Mouse (Mus musculus) forebrain, embryonic 14.5 days (tissue): ENCODE data around the gene Otub2. TPM values are rescaled to one million over a fixed set of nuclear protein-coding genes. Genes with fewer than 3 reads are reported as not detected.

Experiments used
- ATAC-seq: fragments of 200-750 bp; cut with Nextera tagmentation; 2 replicates; pipeline ENCODE4 v1.8.0; 2017; ENCODE audit warnings: mild to moderate bottlenecking, moderate library complexity
- DNase-seq: peaks from one replicate; pipeline ENCODE4 v3.0.0-alpha.2; 2015; ENCODE audit warnings: low spot score
- H3K27ac ChIP-seq: fragments of 300-500 bp; sonication (generic); 2 replicates; pipeline ENCODE4 v1.5.1; 2014; ENCODE audit warnings: low read depth, mild to moderate bottlenecking, control low read depth, low read length, moderate library complexity
- H3K27me3 ChIP-seq: fragments of 300-500 bp; sonication (generic); replicated peaks from 2 replicates; pipeline ENCODE4 v1.6.1; 2014; ENCODE audit warnings: low read length, control low read depth, mixed read lengths; ENCODE audit not compliant: control insufficient read depth, insufficient read depth
- H3K36me3 ChIP-seq: fragments of 300-500 bp; sonication (generic); 2 replicates; pipeline ENCODE4 v1.6.1; 2014; ENCODE audit warnings: low read length, control low read depth; ENCODE audit not compliant: control insufficient read depth, insufficient read depth
- H3K4me1 ChIP-seq: fragments of 300-500 bp; sonication (generic); 2 replicates; pipeline ENCODE4 v1.6.1; 2014; ENCODE audit warnings: antibody characterized with exemption, low read length, control low read depth; ENCODE audit not compliant: control insufficient read depth, insufficient read depth
- H3K4me2 ChIP-seq: fragments of 300-500 bp; sonication (generic); 2 replicates; pipeline ENCODE4 v1.6.1; 2014; ENCODE audit warnings: mild to moderate bottlenecking, control low read depth, low read length
- H3K4me3 ChIP-seq: fragments of 300-500 bp; sonication (generic); 2 replicates; pipeline ENCODE4 v1.5.1; 2014; ENCODE audit warnings: low read depth, low read length, control low read depth
- H3K9ac ChIP-seq: fragments of 300-500 bp; sonication (generic); 2 replicates; pipeline ENCODE4 v1.6.1; 2014; ENCODE audit warnings: mild to moderate bottlenecking, low read length, control low read depth, moderate library complexity
- H3K9me3 ChIP-seq: fragments of 300-500 bp; sonication (generic); replicated peaks from 2 replicates; pipeline ENCODE4 v1.6.1; 2016; ENCODE audit warnings: low read length, control low read depth, mixed read lengths; ENCODE audit not compliant: control insufficient read depth
- WGBS: fragments of 180-500 bp; shearing (Covaris S2); extraction: QIAGEN DNeasy Blood & Tissue Kit; methylation state at CpG from one replicate; pipeline ENCODE4 v1.1.7; 2014; 5-methylcytosine and 5-hydroxymethylcytosine counted together
- polyA plus RNA-seq: library from polyadenylated mRNA; unstranded; fragments of >200 nt; fragmentation: Nextera tagmentation; extraction: Ambion mirVana; gene quantifications from 2 replicates; pipeline ENCODE4 v1.2.1, GENCODE M21; 2014

Gene Otub2
- polyA plus RNA-seq, 1 experiment from 2014 or later, result 20.8 TPM

- peak; percentile 87 for ATAC-seq
- H3K9me3 ChIP-seq, result no peaks in the 10 kb centered on the region
- H3K9ac ChIP-seq, result no peak overlapping the region
- no peaks in the 10 kb centered on the region for H3K4me1 ChIP-seq
- H3K4me3 ChIP-seq, result no peak overlapping the region
- peak; percentile 83 for DNase-seq
- no peaks in the 10 kb centered on the region for H3K27me3 ChIP-seq
- no peak overlapping the region for H3K27ac ChIP-seq
- no peaks in the 10 kb centered on the region for H3K36me3 ChIP-seq
- H3K4me2 ChIP-seq, result 0 out of 2 replicates have a peak overlapping the region, but pooled peaks have one; percentile 12
- WGBS, result 23% methylated on average over 18 of the region's 18 CpGs
Measured at GRCm38 (mm10) chr12:103367620-103368325, 20.7 kb upstream of the Otub2 start.

- Histone ChIP-seq H3K27ac (no peak overlapping the region), H3K36me3 (no peaks in the 10 kb centered on the region), H3K9ac (no peak overlapping the region), H3K27me3 (no peaks in the 10 kb centered on the region), H3K4me3 (no peak overlapping the region), H3K4me1 (no peaks in the 10 kb centered on the region), H3K4me2 (no peak overlapping the region), H3K9me3 (no peaks in the 10 kb centered on the region)
- WGBS, result 84% methylated on average over 7 of the region's 7 CpGs
- no peak for DNase-seq
- ATAC-seq, result no peak
Measured at GRCm38 (mm10) chr12:103368326-103368669, 20.2 kb upstream of the Otub2 start.

DNA sequence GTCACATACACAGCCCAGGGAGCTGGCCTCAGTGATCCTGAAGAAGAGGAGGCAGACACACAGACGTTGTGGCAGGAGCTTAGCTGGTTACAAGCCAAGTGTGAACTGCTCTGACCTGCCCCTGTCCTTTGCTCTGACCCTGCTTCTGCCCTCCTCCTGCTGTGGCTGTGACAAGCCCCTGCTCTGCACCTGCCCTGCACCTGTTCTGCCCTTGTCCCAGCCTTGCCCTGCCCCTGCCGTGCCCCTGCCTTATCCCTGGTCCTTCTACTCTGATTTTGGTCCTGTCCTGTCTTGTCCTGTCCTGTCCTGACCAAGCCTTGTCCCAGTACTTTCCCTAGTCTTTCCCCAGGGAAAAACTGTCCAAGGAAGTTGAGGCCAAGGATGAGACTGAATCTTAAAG is 19.7 kb upstream of the Otub2 start:
- Histone ChIP-seq H3K36me3 (no peaks in the 10 kb centered on the region), H3K4me2 (no peak overlapping the region), H3K9ac (no peak overlapping the region), H3K9me3 (no peaks in the 10 kb centered on the region), H3K4me1 (no peaks in the 10 kb centered on the region), H3K27ac (no peak overlapping the region), H3K4me3 (no peak overlapping the region), H3K27me3 (no peaks in the 10 kb centered on the region)
- ATAC-seq, result no peak
- 67% methylated on average over 2 of the region's 2 CpGs for WGBS
- no peak for DNase-seq

DNA sequence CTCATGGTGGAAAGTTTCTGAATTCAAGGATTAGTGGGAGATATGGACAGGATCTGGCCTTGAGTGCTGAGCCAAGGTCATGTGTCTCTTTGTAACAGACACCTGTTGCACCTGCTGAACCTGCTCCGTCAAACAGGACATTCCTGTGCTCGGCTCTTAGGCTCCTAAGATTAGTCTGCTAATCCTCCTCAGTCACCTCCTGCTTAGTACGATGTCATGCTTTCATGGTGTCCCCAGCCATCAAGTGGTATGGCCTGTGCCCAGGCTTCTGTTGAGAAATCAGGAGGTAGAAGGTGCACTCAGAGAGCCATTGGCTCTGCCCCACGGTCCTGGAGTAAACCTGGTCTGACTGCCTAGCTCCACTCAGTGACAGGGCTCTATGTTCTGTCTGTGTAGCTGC is 17.6 kb upstream of the Otub2 start:
- no peak overlapping the region for H3K4me3 ChIP-seq
- H3K9me3 ChIP-seq, result no peaks in the 10 kb centered on the region

GRCm38 (mm10) chr12:103371711-103372110 is 16.8 kb upstream of the Otub2 start:
- ATAC-seq, result no peak
- Histone ChIP-seq H3K4me3 (no peak overlapping the region), H3K4me2 (no peak overlapping the region), H3K4me1 (no peaks in the 10 kb centered on the region), H3K36me3 (no peaks in the 10 kb centered on the region), H3K27ac (no peak overlapping the region), H3K27me3 (no peaks in the 10 kb centered on the region), H3K9me3 (no peaks in the 10 kb centered on the region), H3K9ac (no peak overlapping the region)
- DNase-seq, result peak; percentile 58
- 25% methylated on average over 6 of the region's 6 CpGs for WGBS

More for the DNA sequence above, 17.6 kb upstream of the Otub2 start:
- H3K9ac ChIP-seq, result no peak overlapping the region
- no peaks in the 10 kb centered on the region for H3K36me3 ChIP-seq
- ATAC-seq (no peak), DNase-seq (no peak)
- WGBS, result 89% methylated on average over 4 of the region's 4 CpGs
- H3K4me2 ChIP-seq, result no peak overlapping the region
- no peaks in the 10 kb centered on the region for H3K4me1 ChIP-seq
- no peak overlapping the region for H3K27ac ChIP-seq
- no peaks in the 10 kb centered on the region for H3K27me3 ChIP-seq

DNA sequence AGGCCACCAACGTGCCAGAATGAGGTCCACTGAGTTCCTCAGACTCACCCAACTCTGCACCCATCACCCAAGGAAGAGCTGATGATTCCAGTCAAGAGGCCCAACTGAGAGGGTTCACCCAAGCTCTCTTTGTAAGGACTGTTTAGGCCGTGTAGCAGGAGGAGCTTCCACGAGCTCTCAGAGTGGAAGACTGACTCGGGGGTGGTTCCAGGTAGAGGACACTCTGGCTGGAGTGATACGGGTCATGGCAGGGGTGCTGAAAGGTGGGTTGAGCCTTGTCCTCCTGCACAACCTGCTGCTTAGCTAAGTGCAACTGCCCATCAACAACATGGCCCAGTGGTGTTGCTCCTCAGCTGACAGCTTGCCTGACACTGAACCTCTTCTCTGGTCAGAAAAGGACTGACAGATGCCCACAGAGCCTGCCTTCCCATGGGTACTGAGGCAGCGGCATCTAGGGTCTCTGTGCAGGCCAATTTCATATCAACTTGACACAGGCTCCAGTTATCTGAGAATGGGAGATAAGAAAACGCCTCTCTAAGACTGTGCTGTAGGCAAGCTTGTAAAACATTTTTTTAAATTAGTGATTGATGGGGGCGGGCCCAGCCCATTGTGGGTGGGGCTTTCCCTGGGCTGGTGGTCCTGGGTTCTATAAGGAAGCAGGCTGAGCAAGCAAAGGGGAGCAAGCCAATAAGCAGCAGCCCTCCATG is 14.8 kb upstream of the Otub2 start:
- ATAC-seq (no peak), DNase-seq (no peak)
- no peak overlapping the region for H3K9ac ChIP-seq
- H3K36me3 ChIP-seq, result no peaks in the 10 kb centered on the region
- 80% methylated on average over 8 of the region's 8 CpGs for WGBS
- H3K9me3 ChIP-seq, result no peaks in the 10 kb centered on the region
- H3K4me3 ChIP-seq, result no peak overlapping the region
- H3K4me1 ChIP-seq, result no peaks in the 10 kb centered on the region
- H3K4me2 ChIP-seq, result no peak overlapping the region
- H3K27ac ChIP-seq, result no peak overlapping the region
- no peaks in the 10 kb centered on the region for H3K27me3 ChIP-seq

GRCm38 (mm10) chr12:103376124-103376523 is 12.4 kb upstream of the Otub2 start:
- ATAC-seq (peak; percentile 74), DNase-seq (peak; percentile 78)
- Histone ChIP-seq H3K4me1 (no peaks in the 10 kb centered on the region), H3K27me3 (no peaks in the 10 kb centered on the region), H3K4me2 (no peak overlapping the region), H3K36me3 (no peaks in the 10 kb centered on the region), H3K9ac (no peak overlapping the region), H3K4me3 (no peak overlapping the region), H3K27ac (peak overlapping the region; percentile 34), H3K9me3 (no peaks in the 10 kb centered on the region)
- 56% methylated on average over 5 of the region's 5 CpGs for WGBS

DNA sequence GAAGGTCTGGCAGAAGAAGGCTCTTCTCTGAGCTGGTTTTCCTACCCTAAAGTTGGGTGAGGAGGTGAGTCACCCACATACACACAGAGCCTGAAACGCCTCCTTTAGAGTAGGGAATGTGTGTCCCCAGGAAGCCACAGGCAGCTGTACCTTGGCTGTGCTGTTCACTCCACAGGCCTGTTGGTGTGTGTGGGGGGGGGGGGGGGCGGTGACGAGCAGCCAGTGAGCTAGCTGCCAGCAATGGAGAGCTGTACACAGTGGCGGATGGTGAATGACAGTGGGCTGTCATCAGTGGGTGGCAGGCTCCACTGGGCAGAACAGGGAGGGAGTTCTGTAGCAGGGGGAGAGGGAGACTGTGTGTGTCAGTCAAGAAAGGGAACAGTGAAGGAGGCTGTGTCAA is 11.7 kb upstream of the Otub2 start:
- H3K4me3 ChIP-seq, result no peak overlapping the region
- H3K36me3 ChIP-seq, result no peaks in the 10 kb centered on the region
- no peaks in the 10 kb centered on the region for H3K4me1 ChIP-seq
- H3K27ac ChIP-seq, result peak overlapping the region; percentile 34; the same call in 1 of the 2 replicates
- no peaks in the 10 kb centered on the region for H3K27me3 ChIP-seq
- no peak overlapping the region for H3K4me2 ChIP-seq
- WGBS, result 50% methylated on average over 4 of the region's 4 CpGs
- no peaks in the 10 kb centered on the region for H3K9me3 ChIP-seq
- ATAC-seq (peak; percentile 68), DNase-seq (peak; percentile 18)
- H3K9ac ChIP-seq, result no peak overlapping the region

- 84% methylated on average over 4 of the region's 4 CpGs for WGBS
- Histone ChIP-seq H3K9me3 (no peaks in the 10 kb centered on the region), H3K36me3 (no peaks in the 10 kb centered on the region), H3K4me1 (no peaks in the 10 kb centered on the region), H3K27ac (no peak overlapping the region), H3K9ac (no peak overlapping the region), H3K4me2 (no peak overlapping the region), H3K4me3 (no peak overlapping the region), H3K27me3 (no peaks in the 10 kb centered on the region)
- no peak for ATAC-seq
- no peak for DNase-seq
Measured at GRCm38 (mm10) chr12:103380226-103380625, 8.3 kb upstream of the Otub2 start.
